16 mouse cellular contexts compared by ENCODE assay signal in the genomic region with DNA sequence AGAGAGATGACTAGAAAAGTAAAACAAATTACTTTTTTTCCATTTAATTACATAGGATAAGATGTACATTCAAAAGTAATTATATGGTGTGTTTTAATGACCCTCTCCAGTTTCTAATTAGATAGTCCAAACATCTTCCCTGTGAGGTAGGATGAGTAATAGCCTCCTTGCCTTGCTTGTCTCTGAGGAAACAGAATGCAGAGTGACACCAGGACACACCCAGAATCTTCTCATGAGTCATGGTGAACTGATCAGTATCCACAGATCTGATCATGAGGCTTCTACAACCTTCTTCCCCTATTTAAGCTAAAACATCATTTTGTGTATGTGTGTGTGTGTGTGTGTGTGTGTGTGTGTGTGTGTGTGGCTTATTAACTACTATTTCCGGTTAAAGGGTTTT. TPM values are rescaled to one million over a fixed set of nuclear protein-coding genes. Genes with fewer than 3 reads are reported as not detected.
"Had no signal": no experiment of that assay in that cellular context is flagged by ENCODE, and none has a peak within 500 bp of the region (broad histone marks: within the 10 kb centered on the region; RNA-seq: fewer than 3 reads in every experiment).

No protein-coding gene starts in this region.

- H3K36me3 ChIP-seq: liver, embryonic 15.5 days; lung, embryonic 15.5 days; midbrain, embryonic 13.5 days; midbrain, embryonic 15.5 days; neural tube, embryonic 13.5 days; neural tube, embryonic 15.5 days; stomach, embryonic 15.5 days had no signal

- H3K4me3 ChIP-seq: liver, embryonic 15.5 days; lung, embryonic 15.5 days; megakaryocyte, embryonic 14.5 days; midbrain, embryonic 13.5 days; midbrain, embryonic 15.5 days; neural tube, embryonic 13.5 days; neural tube, embryonic 15.5 days; stomach, embryonic 15.5 days had no signal

- H3K4me2 ChIP-seq: liver, embryonic 15.5 days; lung, embryonic 15.5 days; midbrain, embryonic 11.5 days; midbrain, embryonic 13.5 days; midbrain, embryonic 15.5 days; neural tube, embryonic 13.5 days; neural tube, embryonic 15.5 days; stomach, embryonic 15.5 days had no signal

- DNase-seq: lung, adult 2 months; lung, postnatal 14 days; thymus, adult 18-20 months; thymus, postnatal 14 days; thymus, postnatal 36 days had no signal

- H3K27me3 ChIP-seq: liver, embryonic 15.5 days; lung, embryonic 15.5 days; megakaryocyte, embryonic 14.5 days; midbrain, embryonic 13.5 days; midbrain, embryonic 15.5 days; neural tube, embryonic 13.5 days; neural tube, embryonic 15.5 days; stomach, embryonic 15.5 days had no signal

RNA-seq across cellular contexts. Expression of a gene that starts 54.5 kb away (rescaled TPM):
- total RNA-seq: monocyte, adult 5-6 weeks had no signal
- polyA plus RNA-seq: macrophage had no signal
